Mouse (Mus musculus) heart, embryonic 13.5 days (tissue): Measurements from ENCODE around the gene Ahsa1. TPM values are rescaled to one million over a fixed set of nuclear protein-coding genes. Genes with fewer than 3 reads are reported as not detected.

ENCODE experiments used
- ATAC-seq: fragments of 200-750 bp; cut with Nextera tagmentation; 2 replicates; pipeline ENCODE4 v1.8.0; 2017; ENCODE audit warnings: moderate TSS enrichment; ENCODE audit not compliant: insufficient number of reproducible peaks, low FRiP score, low TSS enrichment; ENCODE audit errors: extremely low read depth
- H3K27ac ChIP-seq: fragments of 300-500 bp; sonication (generic); replicated peaks from 2 replicates; pipeline ENCODE4 v1.5.1; 2015; ENCODE audit warnings: moderate library complexity, mild to moderate bottlenecking, inconsistent platforms
- H3K27me3 ChIP-seq: fragments of 300-500 bp; sonication (generic); replicated peaks from 2 replicates; pipeline ENCODE4 v1.6.1; 2015; ENCODE audit warnings: mild to moderate bottlenecking, inconsistent platforms
- H3K36me3 ChIP-seq: fragments of 300-500 bp; sonication (generic); 2 replicates; pipeline ENCODE4 v1.6.1; 2015; ENCODE audit warnings: mild to moderate bottlenecking, inconsistent platforms
- H3K4me1 ChIP-seq: fragments of 300-500 bp; sonication (generic); 2 replicates; pipeline ENCODE4 v1.6.1; 2015; ENCODE audit warnings: inconsistent platforms
- H3K4me2 ChIP-seq: fragments of 300-500 bp; sonication (generic); 2 replicates; pipeline ENCODE4 v1.6.1; 2015; ENCODE audit warnings: inconsistent platforms, mild to moderate bottlenecking, moderate library complexity
- H3K4me3 ChIP-seq: fragments of 300-500 bp; sonication (generic); 2 replicates; pipeline ENCODE4 v1.5.1; 2015; ENCODE audit warnings: moderate library complexity, mild to moderate bottlenecking, inconsistent platforms
- H3K9ac ChIP-seq: fragments of 300-500 bp; sonication (generic); 2 replicates; pipeline ENCODE4 v1.6.1; 2015; ENCODE audit warnings: inconsistent platforms, mild to moderate bottlenecking, moderate library complexity
- H3K9me3 ChIP-seq: fragments of 300-500 bp; sonication (generic); 2 replicates; pipeline ENCODE4 v1.6.1; 2016; ENCODE audit warnings: inconsistent platforms
- WGBS: fragments of 180-500 bp; shearing (Covaris S2); methylation state at CpG from one replicate; pipeline ENCODE4 v1.1.7; 2015; ENCODE audit warnings: mixed read lengths; 5-methylcytosine and 5-hydroxymethylcytosine counted together
- polyA plus RNA-seq: library from polyadenylated mRNA; unstranded; fragments of >200 nt; fragmentation: Nextera tagmentation; extraction: Ambion mirVana; gene quantifications from 2 replicates; pipeline ENCODE4 v1.2.1, GENCODE M21; 2015

The Ahsa1 gene
- polyA plus RNA-seq, 1 experiment from 2014 or later: 174 TPM

GRCm38 (mm10) chr12:87282743-87283142, 16.5 kb downstream of the Ahsa1 start:
- no peak overlapping the region for H3K4me2 ChIP-seq
- peaks cover 21% of the 10 kb centered on the region for H3K4me1 ChIP-seq
- H3K9ac ChIP-seq: no peak overlapping the region
- H3K27me3 ChIP-seq: no peaks in the 10 kb centered on the region
- ATAC-seq: no peak
- 90% methylated on average over 4 of the region's 4 CpGs for WGBS
- no peak overlapping the region for H3K27ac ChIP-seq
- H3K9me3 ChIP-seq: no peaks in the 10 kb centered on the region
- H3K4me3 ChIP-seq: no peak overlapping the region
- no peaks in the 10 kb centered on the region for H3K36me3 ChIP-seq

- ATAC-seq: no peak
- 69% methylated on average over 7 of the region's 7 CpGs for WGBS
- no peaks in the 10 kb centered on the region for H3K36me3 ChIP-seq
- no peak overlapping the region for H3K4me3 ChIP-seq
- no peaks in the 10 kb centered on the region for H3K27me3 ChIP-seq
- 0 out of 2 replicates have a peak, but pooled peaks cover 3% of the 10 kb centered on the region for H3K9me3 ChIP-seq
- H3K9ac ChIP-seq: no peak overlapping the region
- H3K4me2 ChIP-seq: no peak overlapping the region
- H3K27ac ChIP-seq: no peak overlapping the region
- H3K4me1 ChIP-seq: peaks cover 11% of the 10 kb centered on the region
Observed at GRCm38 (mm10) chr12:87283706-87284105, 17.4 kb downstream of the Ahsa1 start.

DNA sequence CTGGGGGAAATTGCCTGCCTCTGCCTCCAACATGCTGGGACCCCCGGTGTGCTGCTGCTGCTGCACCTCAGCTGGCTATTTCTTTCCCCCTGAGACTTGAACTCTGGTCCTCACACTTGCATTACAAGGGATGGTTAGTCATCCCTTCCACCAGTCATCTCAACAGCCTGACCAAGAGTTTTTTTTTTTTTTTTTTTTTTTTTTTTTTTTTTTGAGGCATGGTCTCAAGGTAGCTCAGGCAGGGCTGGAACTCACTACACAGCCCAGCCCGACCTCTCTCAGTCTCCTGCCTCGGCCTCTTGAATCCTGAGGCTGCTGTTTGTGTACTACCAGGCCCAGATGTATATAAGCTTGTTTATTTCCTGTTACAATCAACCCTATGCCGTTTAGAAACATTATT, 18.0 kb downstream of the Ahsa1 start:
- no peaks in the 10 kb centered on the region for H3K27me3 ChIP-seq
- no peak overlapping the region for H3K27ac ChIP-seq
- ATAC-seq: no peak
- peaks cover 6% of the 10 kb centered on the region for H3K4me1 ChIP-seq
- H3K9me3 ChIP-seq: 0 out of 2 replicates have a peak, but pooled peaks cover 3% of the 10 kb centered on the region
- WGBS: 74% methylated on average over 4 of the region's 4 CpGs
- no peak overlapping the region for H3K4me2 ChIP-seq
- no peak overlapping the region for H3K4me3 ChIP-seq
- H3K9ac ChIP-seq: no peak overlapping the region
- H3K36me3 ChIP-seq: no peaks in the 10 kb centered on the region

- H3K4me3 ChIP-seq: no peak overlapping the region
- H3K4me2 ChIP-seq: no peak overlapping the region
- no peaks in the 10 kb centered on the region for H3K36me3 ChIP-seq
- no peak overlapping the region for H3K9ac ChIP-seq
- H3K4me1 ChIP-seq: peaks cover 1% of the 10 kb centered on the region
- no peak overlapping the region for H3K27ac ChIP-seq
- H3K27me3 ChIP-seq: no peaks in the 10 kb centered on the region
- 80% methylated on average over 5 of the region's 5 CpGs for WGBS
- H3K9me3 ChIP-seq: 0 out of 2 replicates have a peak, but pooled peaks cover 3% of the 10 kb centered on the region
- ATAC-seq: no peak
Observed at GRCm38 (mm10) chr12:87284726-87285125, 18.4 kb downstream of the Ahsa1 start.

- Histone ChIP-seq H3K4me3 (no peak overlapping the region), H3K9ac (no peak overlapping the region), H3K36me3 (no peaks in the 10 kb centered on the region), H3K4me2 (no peak overlapping the region), H3K27ac (no peak overlapping the region), H3K4me1 (no peaks in the 10 kb centered on the region), H3K27me3 (no peaks in the 10 kb centered on the region), H3K9me3 (0 out of 2 replicates have a peak, but pooled peaks cover 3% of the 10 kb centered on the region)
- ATAC-seq: no peak
- WGBS: 84% methylated on average over 5 of the region's 5 CpGs
Observed at GRCm38 (mm10) chr12:87289100-87289499, 22.8 kb downstream of the Ahsa1 start.

DNA sequence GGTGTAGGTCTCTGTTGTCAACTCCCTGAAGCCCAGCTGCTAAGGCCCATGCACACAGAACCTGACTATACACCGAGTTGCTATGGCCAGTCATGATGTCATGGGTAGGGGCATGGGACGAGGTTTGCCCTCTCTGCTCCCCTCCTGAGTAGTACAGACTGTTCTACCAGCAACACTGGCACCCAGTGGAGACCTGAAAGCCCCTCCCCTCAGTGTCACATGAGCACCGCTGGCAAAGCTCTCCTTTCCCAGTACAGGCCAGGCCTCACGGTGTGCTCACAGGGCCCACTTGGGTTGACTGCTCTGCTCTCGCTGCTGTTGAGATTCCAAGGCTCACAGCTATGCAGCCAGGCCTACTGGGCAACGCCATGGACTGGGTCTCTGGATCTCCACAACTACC, 27.7 kb downstream of the Ahsa1 start:
- peaks cover 6% of the 10 kb centered on the region for H3K27me3 ChIP-seq
- H3K36me3 ChIP-seq: no peaks in the 10 kb centered on the region
- 66% methylated on average over 6 of the region's 6 CpGs for WGBS
- peaks cover under 1% of the 10 kb centered on the region; the same call in 1 of the 2 replicates for H3K4me1 ChIP-seq
- H3K4me3 ChIP-seq: no peak overlapping the region
- no peaks in the 10 kb centered on the region for H3K9me3 ChIP-seq
- H3K9ac ChIP-seq: no peak overlapping the region
- H3K4me2 ChIP-seq: no peak overlapping the region
- no peak overlapping the region for H3K27ac ChIP-seq
- no peak; the same call in 1 of the 2 replicates for ATAC-seq

- 8% methylated on average over 29 of the region's 29 CpGs for WGBS
- Histone ChIP-seq H3K27me3 (peaks cover 22% of the 10 kb centered on the region), H3K9ac (peak overlapping the region; percentile 82), H3K9me3 (no peaks in the 10 kb centered on the region), H3K4me1 (peaks cover 14% of the 10 kb centered on the region), H3K36me3 (no peaks in the 10 kb centered on the region), H3K4me2 (peak overlapping the region; percentile 99), H3K4me3 (peak overlapping the region; percentile 84), H3K27ac (no peak overlapping the region)
- no peak for ATAC-seq
Observed at GRCm38 (mm10) chr12:87299037-87299656, 32.9 kb downstream of the Ahsa1 start.

- peak within 1 kb of the TSS; percentile 99 for H3K4me2 ChIP-seq
- peak within 1 kb of the TSS; percentile 82 for H3K9ac ChIP-seq
- H3K4me3 ChIP-seq: peak within 1 kb of the TSS; percentile 84
- H3K27me3 ChIP-seq: peaks cover 22% of the 10 kb centered on the region
- no peaks in the 10 kb centered on the region for H3K36me3 ChIP-seq
- peak; percentile 64; the same call in 1 of the 2 replicates for ATAC-seq
- H3K4me1 ChIP-seq: peaks cover 14% of the 10 kb centered on the region
- no peak within 1 kb of the TSS for H3K27ac ChIP-seq
- WGBS: under 1% methylated on average over 85 of the region's 86 CpGs
- H3K9me3 ChIP-seq: no peaks in the 10 kb centered on the region
Observed at GRCm38 (mm10) chr12:87299657-87300440, 33.6 kb downstream of the Ahsa1 start, which contains the start of gene Ism2. Ism2 (minus strand) TSS chr12:87299705.

DNA sequence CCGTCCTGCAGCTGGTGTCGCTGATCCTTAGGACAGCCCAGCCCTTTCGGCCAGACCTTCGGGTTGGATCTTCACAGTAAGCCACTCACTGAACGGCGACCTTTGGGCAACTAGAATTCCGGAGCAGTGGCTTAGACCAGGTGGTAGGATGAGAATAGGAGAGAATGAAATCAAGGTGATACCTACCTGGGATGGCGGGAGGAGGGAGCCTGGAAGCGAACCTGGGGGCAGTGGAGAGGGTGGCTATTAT, 34.1 kb downstream of the Ahsa1 start:
- peak overlapping the region; percentile 99 for H3K4me2 ChIP-seq
- peak overlapping the region; percentile 82 for H3K9ac ChIP-seq
- no peak overlapping the region for H3K27ac ChIP-seq
- H3K27me3 ChIP-seq: peaks cover 22% of the 10 kb centered on the region
- ATAC-seq: no peak; the same call in 1 of the 2 replicates
- H3K4me1 ChIP-seq: peaks cover 15% of the 10 kb centered on the region
- H3K36me3 ChIP-seq: no peaks in the 10 kb centered on the region
- under 1% methylated on average over 9 of the region's 9 CpGs for WGBS
- H3K9me3 ChIP-seq: no peaks in the 10 kb centered on the region
- peak overlapping the region; percentile 84 for H3K4me3 ChIP-seq

DNA sequence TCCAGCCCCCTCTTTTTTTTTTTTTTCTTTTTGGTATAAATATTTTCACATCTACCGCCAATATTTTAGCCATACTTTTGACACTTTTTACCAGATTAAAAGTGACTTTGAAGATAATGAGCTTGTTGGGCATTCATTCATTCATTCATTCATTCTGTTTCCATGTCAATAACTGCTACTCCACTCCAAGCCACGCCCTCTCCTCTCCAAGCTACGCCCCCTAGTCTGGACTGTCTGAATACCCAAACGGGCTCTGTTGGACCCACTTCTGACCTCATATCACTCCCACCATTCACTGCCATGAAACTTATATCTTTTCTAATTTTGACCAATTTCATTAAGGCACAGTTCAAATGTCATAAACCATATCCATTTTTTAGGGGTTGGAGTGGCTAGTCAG, 34.9 kb downstream of the Ahsa1 start:
- H3K36me3 ChIP-seq: no peaks in the 10 kb centered on the region
- H3K9me3 ChIP-seq: no peaks in the 10 kb centered on the region
- H3K27ac ChIP-seq: no peak overlapping the region
- ATAC-seq: no peak
- peaks cover 24% of the 10 kb centered on the region for H3K4me1 ChIP-seq
- H3K4me2 ChIP-seq: peak overlapping the region; percentile 99; the same call in 1 of the 2 replicates
- H3K9ac ChIP-seq: no peak overlapping the region
- H3K4me3 ChIP-seq: no peak overlapping the region
- WGBS: 48% methylated on average over 4 of the region's 4 CpGs
- peaks cover 22% of the 10 kb centered on the region for H3K27me3 ChIP-seq

DNA sequence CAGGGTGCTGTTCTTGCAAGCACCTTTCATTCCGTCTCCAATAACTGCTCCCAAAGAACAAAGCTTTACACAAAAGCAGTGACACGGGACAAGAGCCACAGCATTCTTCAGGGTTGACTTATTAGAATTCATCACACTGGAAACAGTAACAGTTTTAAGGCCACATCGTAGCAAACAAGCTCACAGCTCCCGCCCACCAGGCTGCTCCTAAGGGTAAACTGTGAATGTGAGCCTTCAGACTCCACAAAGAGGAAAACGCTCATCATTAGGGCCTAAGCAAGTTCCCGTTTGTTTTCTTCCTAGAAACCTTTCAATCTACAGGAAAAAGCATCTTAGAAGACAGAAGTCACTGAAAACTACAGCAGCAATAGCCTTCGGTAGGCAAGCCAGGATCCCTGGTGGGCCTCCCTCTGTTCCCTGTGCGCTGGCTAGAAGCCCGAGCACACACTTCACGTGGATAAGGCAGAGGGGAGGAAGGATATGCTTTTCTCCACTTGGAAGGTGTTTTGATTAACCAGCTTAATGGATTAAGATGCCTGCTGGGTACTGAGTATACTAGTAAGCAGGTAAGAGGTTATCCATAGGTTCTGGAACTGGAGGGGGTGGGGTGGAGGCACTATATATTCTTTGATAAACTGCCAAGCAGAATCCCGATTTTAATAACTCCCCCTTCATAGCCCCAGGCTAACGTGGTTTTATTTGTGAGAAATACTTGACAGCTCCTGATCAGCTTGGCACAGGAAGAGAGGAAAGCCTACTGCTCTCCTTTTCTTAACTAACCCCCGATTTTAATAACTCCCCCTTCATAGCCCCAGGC, 39.7 kb downstream of the Ahsa1 start:
- Histone ChIP-seq H3K4me2 (no peak overlapping the region), H3K36me3 (peaks cover 38% of the 10 kb centered on the region), H3K4me1 (peaks cover 14% of the 10 kb centered on the region), H3K27me3 (0 out of 2 replicates have a peak, but pooled peaks cover 5% of the 10 kb centered on the region), H3K9me3 (no peaks in the 10 kb centered on the region), H3K4me3 (no peak overlapping the region), H3K9ac (no peak overlapping the region), H3K27ac (no peak overlapping the region)
- no peak for ATAC-seq
- 33% methylated on average over 13 of the region's 13 CpGs for WGBS
